Mouse (Mus musculus): ENCODE data around the gene Xpot.

DNA sequence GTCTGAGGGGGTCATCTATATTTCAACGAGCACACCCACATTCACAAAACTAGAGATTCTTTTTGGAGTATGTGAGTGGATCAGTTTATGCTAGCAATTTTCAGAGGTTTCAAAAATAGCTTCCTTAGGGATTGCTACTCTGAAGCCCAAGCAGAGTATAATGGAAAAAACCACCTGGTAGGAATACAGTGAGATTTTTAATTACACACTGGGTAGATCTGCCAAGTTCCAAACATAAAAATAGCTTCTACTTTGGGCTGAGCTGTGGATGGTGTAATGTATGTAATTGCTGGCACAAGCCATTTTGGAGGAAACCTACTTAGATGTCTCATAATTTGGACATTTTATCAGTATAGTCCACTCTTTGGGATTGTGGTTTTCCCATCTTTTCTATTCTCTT, 26.9 kb upstream of the Xpot start:
- no peak for TF ChIP-seq ZC3H11A (IDR thresholded peaks at IDR 0.05; ENCODE audit: borderline replicate concordance, low read depth, low read length)
- no peak for TF ChIP-seq MAFK (IDR thresholded peaks at IDR 0.05; ENCODE audit: insufficient read depth, low read depth, low read length)
- no peak for TF ChIP-seq ZNF384 (IDR thresholded peaks at IDR 0.05; ENCODE audit: low read depth, low read length)
- TF ChIP-seq CHD2 (IDR thresholded peaks at IDR 0.05; ENCODE audit: low read depth, low read length) = no peak
- TF ChIP-seq HCFC1 (IDR thresholded peaks at IDR 0.05; ENCODE audit: borderline replicate concordance, insufficient read depth, low read length) = no peak
